Mouse (Mus musculus) heart, postnatal 0 days (tissue): ENCODE results near the gene Cfap45. TPM values are rescaled to one million over a fixed set of nuclear protein-coding genes. Genes with fewer than 3 reads are reported as not detected.

Source experiments
- ATAC-seq: fragments of 200-750 bp; cut with Nextera tagmentation; 2 replicates; pipeline ENCODE4 v1.8.0; 2017; ENCODE audit warnings: low read depth, moderate number of reproducible peaks, moderate library complexity; ENCODE audit not compliant: insufficient read depth
- DNase-seq: peaks from one replicate; pipeline ENCODE4 v3.0.0-alpha.2; 2016; ENCODE audit warnings: low spot score
- H3K27ac ChIP-seq: fragments of 300-500 bp; sonication (generic); 2 replicates; pipeline ENCODE4 v1.5.1; 2014; ENCODE audit warnings: low read depth, mild to moderate bottlenecking
- H3K27me3 ChIP-seq: fragments of 300-500 bp; sonication (generic); 2 replicates; pipeline ENCODE4 v1.6.1; 2014; ENCODE audit warnings: low read length, mixed read lengths; ENCODE audit not compliant: control insufficient read depth, insufficient read depth
- H3K36me3 ChIP-seq: fragments of 300-500 bp; sonication (generic); replicated peaks from 2 replicates; pipeline ENCODE4 v1.6.1; 2014; ENCODE audit warnings: low read length, mixed read lengths; ENCODE audit not compliant: control insufficient read depth, insufficient read depth
- H3K4me1 ChIP-seq: fragments of 300-500 bp; sonication (generic); 2 replicates; pipeline ENCODE4 v1.6.1; 2014; ENCODE audit warnings: antibody characterized with exemption; ENCODE audit not compliant: control insufficient read depth, insufficient read depth
- H3K4me2 ChIP-seq: fragments of 300-500 bp; sonication (generic); 2 replicates; pipeline ENCODE4 v1.6.1; 2014; ENCODE audit warnings: low read depth, mild to moderate bottlenecking, low read length, moderate library complexity
- H3K4me3 ChIP-seq: fragments of 300-500 bp; sonication (generic); 2 replicates; pipeline ENCODE4 v1.5.1; 2014; ENCODE audit warnings: low read depth, low read length
- H3K9ac ChIP-seq: fragments of 300-500 bp; sonication (generic); replicated peaks from 2 replicates; pipeline ENCODE4 v1.6.1; 2014; ENCODE audit warnings: low read depth, low read length, mixed read lengths
- H3K9me3 ChIP-seq: fragments of 300-500 bp; sonication (generic); replicated peaks from 2 replicates; pipeline ENCODE4 v1.6.1; 2016; ENCODE audit warnings: low read length; ENCODE audit not compliant: control insufficient read depth
- CTCF ChIP-seq: IDR thresholded peaks from 2 replicates; pipeline ENCODE4 v1.5.1; 2016; ENCODE audit warnings: antibody characterized with exemption, control low read depth, low read depth
- EP300 ChIP-seq: IDR thresholded peaks from 2 replicates; pipeline ENCODE4 v1.6.1; 2016; ENCODE audit warnings: antibody characterized with exemption, low read depth
- WGBS: fragments of 180-500 bp; shearing (Covaris S2); extraction: QIAGEN DNeasy Blood & Tissue Kit; methylation state at CpG from one replicate; pipeline ENCODE4 v1.1.7; 2014; 5-methylcytosine and 5-hydroxymethylcytosine counted together
- polyA plus RNA-seq: library from polyadenylated mRNA; unstranded; fragments of >200 nt; fragmentation: Nextera tagmentation; extraction: Ambion mirVana; gene quantifications from 2 replicates; pipeline ENCODE4 v1.2.1, GENCODE M21; 2015
- total RNA-seq: library from RNA; depleted of rRNA; stranded (reverse); fragments of >200 nt; gene quantifications from 2 replicates; pipeline ENCODE4 v1.2.3, GENCODE M21; 2014; ENCODE audit warnings: low replicate concordance

Cfap45 gene
- total and polyA plus RNA-seq, 2 experiments from 2014 or later = 2.6 to 6.6 TPM

- no peaks in the 10 kb centered on the region for H3K36me3 ChIP-seq
- H3K4me3 ChIP-seq = no peak overlapping the region
- no peaks in the 10 kb centered on the region for H3K27me3 ChIP-seq
- 0 out of 2 replicates have a peak, but pooled peaks cover 3% of the 10 kb centered on the region for H3K9me3 ChIP-seq
- no peak overlapping the region for H3K4me2 ChIP-seq
- ATAC-seq = no peak
- H3K4me1 ChIP-seq = peaks cover 7% of the 10 kb centered on the region; the same call in 1 of the 2 replicates
- no peak overlapping the region for H3K9ac ChIP-seq
- no peak for TF ChIP-seq CTCF
- no peak for TF ChIP-seq EP300
- no peak for DNase-seq
- 0 out of 2 replicates have a peak overlapping the region, but pooled peaks have one; percentile 22 for H3K27ac ChIP-seq
- WGBS = 57% methylated on average over 6 of the region's 6 CpGs
Observed at GRCm38 (mm10) chr1:172519644-172520043, 957 bp upstream of the Cfap45 start.

DNA sequence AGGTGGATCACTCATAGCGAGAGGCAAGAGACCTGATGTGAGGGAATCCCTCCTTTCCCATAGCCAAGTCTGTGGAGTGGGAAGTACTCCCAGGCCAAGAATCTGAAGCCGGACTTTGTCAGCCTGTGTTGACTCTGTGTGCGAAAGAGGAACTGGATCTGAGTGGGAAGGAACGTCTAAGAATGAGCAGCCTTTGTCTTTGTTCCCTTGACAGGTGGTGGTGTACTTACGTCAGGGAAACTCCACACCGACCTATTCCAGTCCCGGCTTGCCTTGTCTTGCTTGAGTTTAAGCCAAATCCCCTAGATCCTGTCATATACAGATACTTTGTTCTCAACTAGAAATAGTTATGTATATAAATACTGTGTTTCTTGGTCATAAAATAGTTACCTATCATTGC lies 1.9 kb downstream of the Cfap45 start:
- no peak for TF ChIP-seq CTCF
- TF ChIP-seq EP300 = no peak
- H3K27ac ChIP-seq = peak overlapping the region; percentile 36; the same call in 1 of the 2 replicates
- peaks cover 12% of the 10 kb centered on the region; the same call in 1 of the 2 replicates for H3K27me3 ChIP-seq
- H3K4me2 ChIP-seq = no peak overlapping the region
- ATAC-seq = no peak
- no peak overlapping the region for H3K9ac ChIP-seq
- WGBS = 69% methylated on average over 7 of the region's 7 CpGs
- no peak overlapping the region for H3K4me3 ChIP-seq
- H3K36me3 ChIP-seq = no peaks in the 10 kb centered on the region
- H3K9me3 ChIP-seq = 0 out of 2 replicates have a peak, but pooled peaks cover 3% of the 10 kb centered on the region
- H3K4me1 ChIP-seq = peaks cover 7% of the 10 kb centered on the region; the same call in 1 of the 2 replicates
- DNase-seq = no peak

GRCm38 (mm10) chr1:172523699-172524101 lies 3.1 kb downstream of the Cfap45 start:
- peak overlapping the region; percentile 3; the same call in 1 of the 2 replicates for H3K27ac ChIP-seq
- WGBS = 27% methylated on average over 12 of the region's 12 CpGs
- DNase-seq (no peak), ATAC-seq (no peak)
- H3K9me3 ChIP-seq = no peaks in the 10 kb centered on the region
- peaks cover 16% of the 10 kb centered on the region; the same call in 1 of the 2 replicates for H3K27me3 ChIP-seq
- TF ChIP-seq EP300 (no peak), CTCF (no peak)
- H3K9ac ChIP-seq = no peak overlapping the region
- no peak overlapping the region for H3K4me3 ChIP-seq
- no peak overlapping the region for H3K4me2 ChIP-seq
- no peaks in the 10 kb centered on the region for H3K36me3 ChIP-seq
- H3K4me1 ChIP-seq = peaks cover 7% of the 10 kb centered on the region; the same call in 1 of the 2 replicates

GRCm38 (mm10) chr1:172525027-172525764 lies 4.6 kb downstream of the Cfap45 start:
- Histone ChIP-seq H3K9me3 (no peaks in the 10 kb centered on the region), H3K4me3 (no peak overlapping the region), H3K27me3 (peaks cover 16% of the 10 kb centered on the region; the same call in 1 of the 2 replicates), H3K4me2 (peak overlapping the region; percentile 49), H3K9ac (no peak overlapping the region), H3K4me1 (peaks cover 7% of the 10 kb centered on the region; the same call in 1 of the 2 replicates), H3K36me3 (no peaks in the 10 kb centered on the region), H3K27ac (peak overlapping the region; percentile 88)
- ATAC-seq (peak; percentile 50), DNase-seq (peak; percentile 70)
- TF ChIP-seq CTCF = peak; percentile 20; the same call in 1 of the 2 replicates
- peak; percentile 89 for TF ChIP-seq EP300
- WGBS = 38% methylated on average over 15 of the region's 15 CpGs

DNA sequence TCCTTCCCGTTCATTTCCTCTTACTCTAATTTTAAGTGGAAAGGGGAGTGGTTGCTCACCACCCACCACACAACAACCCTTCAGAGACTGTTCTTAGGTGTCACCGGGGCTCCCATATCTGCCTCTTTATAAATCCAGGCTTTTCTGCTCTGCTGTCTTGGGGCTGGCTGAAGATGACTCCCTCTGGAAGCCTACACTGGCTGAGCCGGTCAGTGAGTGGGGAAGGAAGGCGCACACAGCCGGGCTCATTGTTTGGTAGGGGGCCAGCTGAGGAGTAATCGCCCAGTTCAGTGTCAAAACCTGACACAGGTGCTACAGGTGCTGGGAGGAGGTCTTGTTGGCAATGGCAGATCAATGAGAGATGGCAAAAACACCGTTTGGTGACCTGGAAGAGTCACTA lies 5.4 kb downstream of the Cfap45 start:
- ATAC-seq (0 out of 2 replicates have a peak, but pooled peaks have one; percentile 3), DNase-seq (no peak)
- TF ChIP-seq EP300 = no peak
- TF ChIP-seq CTCF = no peak
- Histone ChIP-seq H3K9ac (no peak overlapping the region), H3K36me3 (no peaks in the 10 kb centered on the region), H3K27me3 (peaks cover 16% of the 10 kb centered on the region; the same call in 1 of the 2 replicates), H3K4me3 (peak overlapping the region; percentile 25), H3K4me1 (peaks cover 4% of the 10 kb centered on the region; the same call in 1 of the 2 replicates), H3K27ac (peak overlapping the region; percentile 88), H3K4me2 (peak overlapping the region; percentile 49), H3K9me3 (no peaks in the 10 kb centered on the region)
- 37% methylated on average over 7 of the region's 7 CpGs for WGBS
